Mouse (Mus musculus): ENCODE measurements at regions not wholly inside any gene's neighbourhood (a gene's known extent, or its start where the extent isn't known, plus 50 kb on each side); places are given as distances from the start of the nearest gene placed in this dataset.

DNA sequence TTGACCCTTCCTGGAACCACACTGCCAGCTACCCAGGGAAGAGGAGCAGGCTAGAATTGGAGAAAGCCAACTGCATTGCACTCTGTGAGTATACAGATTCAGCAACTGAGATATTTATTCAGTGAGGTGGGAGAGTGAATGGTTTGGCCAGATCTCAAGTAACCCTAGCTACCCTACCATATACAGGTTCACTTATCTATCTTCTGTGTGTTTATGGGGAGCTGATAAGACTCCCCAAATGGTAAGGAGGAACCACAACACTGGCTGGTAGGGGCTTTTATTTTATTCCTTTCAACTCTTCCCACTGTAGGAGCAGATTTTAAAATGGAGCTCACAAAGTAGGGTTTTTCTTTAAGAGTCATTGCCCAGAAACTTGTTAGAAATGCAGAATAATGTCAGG is 62.9 kb downstream of the Arrdc3 start:
- no peak for DNase-seq (ENCODE audit: low spot score in 2 of 2)

DNA sequence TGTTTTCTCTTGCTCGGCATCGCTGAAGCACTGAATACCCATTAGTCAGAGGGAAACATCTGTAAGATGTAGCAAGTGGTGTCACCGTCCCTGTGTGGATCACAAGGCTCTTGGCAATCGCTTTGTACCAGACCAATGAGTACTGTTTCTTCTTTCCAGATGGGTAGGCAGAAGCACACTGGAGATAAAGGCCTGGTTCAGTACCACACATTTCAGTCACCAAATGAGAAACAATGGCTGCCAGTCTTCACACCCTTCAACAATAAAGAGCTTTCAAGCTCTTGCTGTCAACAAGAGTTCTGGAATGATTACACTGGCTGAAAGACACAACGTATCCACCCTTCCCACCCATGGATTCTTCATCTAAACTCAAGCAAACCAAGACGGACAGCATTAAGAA is 64.5 kb downstream of the Arrdc3 start:
- DNase-seq (ENCODE audit: low spot score in 2 of 2) = peak in 1 of 2 experiments; percentile 69

DNA sequence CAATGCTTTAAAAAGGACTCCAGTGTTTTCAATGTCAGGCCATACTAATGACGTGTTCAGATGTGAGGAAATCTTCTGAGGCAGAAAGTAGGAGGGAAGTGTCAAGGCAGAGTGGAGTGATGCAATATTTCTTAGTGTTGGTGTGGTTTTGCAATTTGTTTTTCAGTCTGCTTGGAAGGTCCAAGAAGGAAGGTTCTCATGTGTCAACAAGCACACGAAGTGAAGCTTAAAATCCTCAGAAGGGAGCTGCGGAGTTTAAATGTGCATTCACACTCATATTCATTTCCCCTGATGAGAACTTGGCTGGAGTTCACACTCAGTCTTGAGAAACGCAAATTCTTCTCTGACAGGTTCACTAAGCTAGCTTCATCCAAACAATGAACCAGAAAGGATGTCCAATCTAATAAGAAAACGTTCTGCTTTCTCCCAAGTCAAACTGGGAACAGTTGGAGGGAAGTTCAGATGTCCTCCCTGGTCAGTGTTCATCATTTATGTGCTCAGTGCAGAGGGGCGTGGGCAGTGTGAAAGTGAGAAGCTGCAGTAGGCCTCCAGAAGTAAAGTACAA is 66.0 kb downstream of the Arrdc3 start:
- no peak for DNase-seq (ENCODE audit: low spot score in 2 of 2)

DNA sequence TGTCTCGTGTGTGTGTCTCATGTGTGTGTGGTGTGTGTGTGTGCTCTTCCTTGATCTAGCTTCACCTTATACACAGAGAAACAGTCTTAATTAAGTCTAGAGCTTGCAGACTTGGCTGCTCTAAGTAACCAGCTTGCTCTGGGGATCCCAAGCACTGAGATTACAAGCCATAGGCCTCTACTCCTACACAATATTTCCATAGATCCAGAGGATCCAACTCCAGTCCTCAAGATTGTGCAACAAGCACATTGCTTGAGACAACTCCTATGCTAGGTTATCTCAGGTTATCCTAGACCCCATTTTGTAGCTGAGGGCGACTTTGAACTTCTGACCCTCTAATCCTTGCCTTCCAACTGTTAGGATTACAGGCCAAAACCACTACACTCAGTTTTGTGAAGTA is 67.1 kb downstream of the Arrdc3 start:
- no peak for DNase-seq (ENCODE audit: low spot score in 2 of 2)

DNA sequence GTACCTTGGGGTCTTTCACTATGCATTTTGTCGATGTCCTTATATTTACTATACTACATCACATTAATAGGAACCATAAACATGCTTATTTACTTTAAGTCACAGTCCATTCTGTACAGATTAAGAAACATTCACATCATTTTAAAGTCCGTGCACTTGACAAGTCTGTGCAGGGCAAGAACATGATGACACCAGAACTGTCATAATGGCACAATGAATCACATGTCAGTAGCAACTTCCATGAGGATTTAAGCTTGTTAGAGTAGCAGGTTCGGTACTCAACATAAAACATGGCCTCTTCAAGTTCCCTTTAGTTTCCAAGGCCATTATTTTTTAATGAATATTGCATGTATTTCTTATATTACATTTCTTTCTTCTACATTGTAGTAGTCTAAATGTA is 67.6 kb downstream of the Arrdc3 start:
- no peak for DNase-seq (ENCODE audit: low spot score in 2 of 2)

DNA sequence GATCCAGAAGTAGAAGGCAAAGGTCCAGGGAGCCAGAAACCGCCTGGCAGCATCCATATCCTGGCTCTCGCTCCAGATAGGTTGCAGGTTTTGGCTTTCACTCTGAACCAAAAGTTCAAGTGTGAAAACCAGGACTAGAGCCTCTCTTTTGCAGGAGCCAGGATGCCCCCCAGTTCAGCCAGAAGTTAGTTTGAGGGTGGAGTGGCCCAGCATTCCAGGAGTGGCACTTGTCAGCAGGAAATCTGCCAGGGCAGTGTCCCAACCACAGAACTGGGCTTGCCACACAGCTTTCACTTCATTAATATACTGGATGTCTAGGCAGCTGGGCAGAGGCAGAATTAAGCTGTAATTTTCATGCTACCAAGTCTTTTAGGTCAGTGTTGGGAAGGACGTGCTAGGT is 68.1 kb downstream of the Arrdc3 start:
- no peak for DNase-seq (ENCODE audit: low spot score in 2 of 2)

DNA sequence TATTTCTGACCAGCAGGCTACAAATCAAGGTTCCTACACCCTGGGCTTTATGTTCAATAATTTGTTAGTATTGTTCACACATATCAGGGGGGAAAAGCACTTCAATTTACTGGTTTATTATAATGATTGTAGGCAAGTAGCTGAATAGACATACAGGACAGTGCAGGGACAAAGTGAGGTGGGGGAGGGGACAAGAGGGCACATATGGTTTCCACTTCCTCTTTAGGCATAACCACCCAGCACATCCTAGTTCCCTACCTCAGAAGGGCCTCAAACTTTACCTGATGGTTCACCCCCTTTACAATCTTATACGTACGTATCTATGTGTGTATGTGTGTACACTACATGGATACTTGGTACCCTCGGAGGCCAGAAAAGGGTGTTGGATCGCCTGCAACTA is 69.7 kb downstream of the Arrdc3 start:
- DNase-seq (ENCODE audit: low spot score in 2 of 2) = no peak

DNA sequence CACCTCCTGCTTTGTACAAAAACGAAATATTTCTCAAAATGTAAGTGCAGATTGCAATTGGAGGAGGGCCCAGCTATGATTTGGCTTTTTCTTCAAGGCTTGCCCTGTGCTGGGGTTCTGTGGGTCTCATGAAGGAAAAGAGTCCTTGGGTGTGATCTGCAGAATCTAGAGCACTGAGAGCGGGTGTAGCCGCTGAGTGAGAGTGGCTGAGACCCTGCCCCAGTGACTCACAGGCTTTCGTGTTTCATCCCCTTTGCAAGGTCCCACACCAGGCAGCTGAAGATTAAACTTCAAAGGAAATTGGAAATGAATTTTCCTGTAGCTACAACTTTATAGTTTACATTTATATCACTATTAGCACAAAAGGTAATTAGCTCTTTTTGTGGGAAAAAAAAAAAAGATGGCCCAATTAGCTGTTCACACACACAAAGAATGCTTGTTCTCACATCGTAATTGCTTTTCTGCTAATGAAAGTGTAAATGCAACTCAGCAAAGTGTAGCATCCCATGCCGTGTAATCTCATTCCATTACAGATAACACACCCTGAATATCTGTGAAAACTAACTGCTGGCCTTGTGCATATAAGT is 71.0 kb downstream of the Arrdc3 start:
- no peak for DNase-seq (ENCODE audit: low spot score in 2 of 2)

DNA sequence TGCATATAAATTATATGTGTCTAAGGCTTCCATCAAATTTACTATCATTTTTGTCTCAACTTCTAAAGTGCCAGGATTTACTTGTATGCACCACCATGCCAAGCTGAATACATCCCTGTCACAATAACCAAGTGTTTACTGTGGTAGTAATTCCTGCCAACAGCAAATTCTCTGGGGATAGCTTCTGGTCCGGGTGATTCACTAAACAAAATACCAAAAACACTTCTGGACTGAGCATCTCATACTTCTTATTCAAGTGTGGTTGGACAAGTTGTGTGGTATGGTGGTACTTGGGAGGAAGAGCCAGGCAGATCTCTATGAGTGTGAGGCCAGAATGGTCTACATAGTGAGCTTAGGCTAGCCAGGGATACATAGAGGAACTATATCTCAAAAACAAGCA is 73.8 kb downstream of the Arrdc3 start:
- DNase-seq (ENCODE audit: low spot score in 2 of 2) = no peak

DNA sequence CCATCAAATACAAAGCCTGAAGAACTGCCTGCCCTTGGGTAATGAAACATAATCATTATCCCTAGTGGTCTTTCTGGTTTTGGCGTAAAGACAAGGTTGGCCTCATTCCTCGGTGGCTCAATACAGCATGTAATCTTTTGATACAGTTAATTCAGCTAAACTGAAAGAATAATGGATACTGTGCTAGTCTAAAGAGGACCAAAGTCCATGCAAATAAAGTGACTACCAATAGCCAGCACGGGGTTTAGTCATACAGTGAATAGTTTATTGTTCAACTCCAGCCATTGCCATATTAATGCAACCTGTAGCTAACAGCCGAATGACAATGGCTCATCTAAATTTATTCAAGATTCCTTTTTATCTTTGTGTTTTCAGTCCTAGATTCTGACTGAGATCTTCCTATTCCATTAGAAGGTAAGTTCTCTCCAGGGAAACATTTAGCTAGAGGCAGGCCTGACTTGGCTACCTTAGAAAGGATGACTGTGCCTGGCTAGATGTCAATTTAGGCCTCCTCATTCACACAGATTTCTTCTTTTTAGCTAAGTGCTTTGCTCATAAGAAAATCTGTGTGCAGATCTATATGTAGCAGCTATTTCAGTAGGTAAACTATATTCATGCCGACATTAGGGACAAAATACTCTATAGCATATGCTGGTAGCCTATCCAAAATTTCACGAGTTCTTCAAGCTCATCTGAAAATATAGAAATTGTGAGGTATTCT is 74.4 kb downstream of the Arrdc3 start:
- no peak for DNase-seq (ENCODE audit: low spot score in 2 of 2)

DNA sequence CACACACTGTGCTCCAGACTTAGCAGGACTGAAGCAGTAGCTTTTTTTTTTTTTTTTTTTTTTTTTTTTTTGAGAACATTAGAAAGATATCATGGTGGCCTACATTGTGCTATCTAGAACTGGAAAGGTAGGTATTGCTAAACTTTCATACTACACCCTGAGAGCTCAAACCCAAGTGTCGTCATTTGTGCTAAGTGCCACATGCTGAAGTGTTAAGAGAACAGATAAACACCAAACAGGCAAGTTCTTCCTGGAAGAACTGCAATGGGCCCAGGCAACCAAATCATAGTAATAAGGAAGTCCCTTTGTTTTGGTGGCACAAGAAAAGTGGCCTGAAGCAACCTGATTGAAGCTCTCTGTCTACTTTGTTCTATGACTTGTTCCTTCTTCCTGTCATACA is 76.6 kb downstream of the Arrdc3 start:
- no peak for DNase-seq (ENCODE audit: low spot score in 2 of 2)

DNA sequence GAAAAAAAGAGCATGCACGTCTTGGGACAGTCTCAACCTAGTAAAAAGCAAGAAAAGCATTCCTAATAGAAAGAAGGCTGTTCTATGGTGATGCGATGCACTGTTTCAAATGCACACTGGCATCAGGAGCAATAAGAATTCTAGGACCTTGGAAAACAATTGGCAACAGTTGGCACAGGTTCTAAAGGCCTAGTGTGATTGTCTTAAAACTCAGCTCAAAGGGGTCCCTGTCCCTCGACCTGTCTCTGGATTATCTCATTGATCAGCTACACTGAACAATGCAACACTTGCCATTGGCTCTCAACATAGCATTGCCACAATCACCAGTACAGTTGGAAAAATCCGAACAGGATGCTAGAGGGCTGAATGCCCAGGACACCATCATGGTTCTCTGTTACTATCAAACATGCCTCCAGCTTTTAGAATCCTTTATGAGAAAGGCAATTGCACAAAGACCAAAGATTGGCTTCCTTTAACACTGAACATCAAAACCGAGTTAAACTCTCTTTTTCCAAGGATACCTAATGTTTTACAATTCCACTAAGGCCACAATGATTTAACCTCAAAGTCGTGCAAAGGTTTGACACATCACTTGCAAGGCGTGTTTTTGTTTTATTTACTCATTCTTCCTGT is 78.9 kb downstream of the Arrdc3 start:
- no peak for DNase-seq (ENCODE audit: low spot score in 2 of 2)

DNA sequence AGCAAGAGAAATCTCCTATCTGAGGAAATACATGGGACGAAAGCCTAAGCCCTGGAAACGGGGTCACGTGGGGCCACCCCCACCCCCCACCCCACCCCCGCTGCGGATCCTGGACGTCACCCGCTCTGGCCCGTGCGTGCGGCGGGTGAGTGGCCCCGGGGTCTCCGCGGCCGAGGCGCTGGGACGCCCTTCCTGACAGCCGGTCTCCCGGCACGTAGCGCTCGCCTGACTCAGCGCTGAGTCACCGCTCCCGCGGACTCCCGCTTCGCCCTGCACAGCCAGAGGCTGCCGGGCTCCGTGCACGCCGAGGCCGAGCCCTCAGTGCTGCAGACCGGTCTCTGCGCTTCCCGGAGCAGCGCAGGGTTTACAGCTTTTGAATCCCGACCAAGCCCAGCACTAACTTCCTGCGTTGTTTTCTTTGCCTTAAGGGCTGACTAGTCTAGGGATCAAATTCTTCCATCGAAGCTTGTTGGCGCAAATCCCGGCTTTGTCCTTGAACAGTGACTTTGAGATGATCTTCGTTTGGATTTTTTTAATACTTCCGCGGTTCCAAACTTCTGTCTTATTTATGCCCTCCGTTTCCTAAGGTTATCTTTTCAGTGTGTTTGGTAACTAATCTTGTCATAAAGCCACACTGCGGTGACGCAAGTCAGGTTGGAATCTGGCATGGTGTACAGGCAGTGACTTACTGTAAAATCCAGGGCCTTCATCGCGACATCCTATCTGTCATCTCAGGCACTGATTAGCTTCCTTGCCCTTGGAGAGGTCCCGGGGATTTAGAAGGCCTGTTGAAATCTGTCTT is 79.8 kb downstream of the Arrdc3 start:
- DNase-seq (ENCODE audit: low spot score in 2 of 2) = peak; percentile 43 to 58

DNA sequence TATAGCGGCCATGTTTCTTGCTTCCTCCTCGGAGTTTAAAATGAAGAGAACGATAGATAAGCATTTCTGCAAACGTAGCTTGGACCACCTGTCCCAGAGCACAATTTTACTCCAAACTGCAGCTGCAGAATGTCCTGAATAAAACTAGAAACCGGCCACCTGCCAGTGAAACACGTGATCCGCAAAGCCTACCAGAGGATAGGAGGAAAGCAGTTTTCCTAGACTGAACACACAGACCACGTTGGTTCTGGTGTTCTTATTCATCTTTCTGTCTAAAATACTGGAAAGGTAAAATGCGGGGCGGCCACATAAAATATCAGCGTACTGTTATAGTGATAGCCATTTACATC is 80.4 kb downstream of the Arrdc3 start:
- DNase-seq (ENCODE audit: low spot score in 2 of 2) = no peak

DNA sequence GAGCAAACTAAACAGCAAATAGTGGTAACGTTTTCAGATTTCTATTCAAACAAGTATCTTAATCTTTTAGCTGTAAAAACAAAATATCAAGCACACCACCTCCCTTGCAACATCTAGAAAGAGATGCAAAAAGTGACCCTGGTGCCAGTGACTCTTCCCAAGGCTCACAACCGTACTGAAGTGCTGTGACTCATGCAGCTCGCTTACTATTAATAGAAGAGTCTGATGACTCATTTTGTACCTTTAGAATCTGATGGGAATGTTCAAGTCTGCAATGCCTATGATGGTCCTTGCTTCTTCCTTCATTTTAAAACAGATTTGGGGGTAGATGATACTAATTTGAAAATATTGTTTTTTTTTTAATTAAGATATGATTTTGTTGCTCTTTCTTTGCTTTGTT is 88.5 kb downstream of the Arrdc3 start:
- no peak for DNase-seq (ENCODE audit: low spot score in 2 of 2)

DNA sequence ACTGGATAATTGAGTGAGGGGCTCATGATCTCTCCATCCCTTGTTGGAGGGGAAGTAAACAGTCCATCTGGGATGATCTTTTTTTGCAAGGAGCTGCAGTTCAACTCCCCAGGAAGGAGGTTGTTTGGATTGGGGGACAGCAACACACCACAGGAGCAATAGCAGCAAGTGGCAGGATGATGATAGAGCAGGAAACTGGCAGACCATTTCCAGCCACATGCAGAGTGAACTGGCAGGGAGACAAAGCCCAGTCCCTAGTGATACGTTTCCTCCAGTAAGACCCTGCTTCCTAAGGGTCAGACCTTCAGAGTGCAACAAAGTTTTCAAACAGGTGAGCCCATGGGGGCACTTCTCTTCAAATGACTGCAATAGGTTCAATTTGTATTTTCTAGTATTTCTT is 91.2 kb downstream of the Arrdc3 start:
- DNase-seq (ENCODE audit: low spot score in 2 of 2) = no peak

DNA sequence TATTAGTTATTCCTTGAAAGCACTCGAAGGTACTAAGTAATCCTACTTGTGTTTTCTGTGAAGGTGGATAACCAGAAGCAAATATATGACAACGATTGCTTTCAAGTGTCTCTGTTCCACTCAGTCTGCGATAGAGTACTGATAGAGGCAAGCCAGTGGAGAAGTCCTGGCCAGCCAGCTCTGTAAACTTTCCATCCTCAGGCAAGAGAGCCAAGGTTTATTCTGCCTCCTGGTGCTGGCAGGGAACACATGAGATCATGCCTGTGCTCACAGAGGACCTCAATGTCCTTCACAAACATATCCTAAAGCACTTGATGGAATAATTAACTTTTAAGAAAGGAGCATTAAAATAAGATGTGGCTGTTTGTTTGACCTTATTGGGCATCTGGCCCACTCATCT is 94.1 kb downstream of the Arrdc3 start:
- DNase-seq (ENCODE audit: low spot score in 2 of 2) = no peak

DNA sequence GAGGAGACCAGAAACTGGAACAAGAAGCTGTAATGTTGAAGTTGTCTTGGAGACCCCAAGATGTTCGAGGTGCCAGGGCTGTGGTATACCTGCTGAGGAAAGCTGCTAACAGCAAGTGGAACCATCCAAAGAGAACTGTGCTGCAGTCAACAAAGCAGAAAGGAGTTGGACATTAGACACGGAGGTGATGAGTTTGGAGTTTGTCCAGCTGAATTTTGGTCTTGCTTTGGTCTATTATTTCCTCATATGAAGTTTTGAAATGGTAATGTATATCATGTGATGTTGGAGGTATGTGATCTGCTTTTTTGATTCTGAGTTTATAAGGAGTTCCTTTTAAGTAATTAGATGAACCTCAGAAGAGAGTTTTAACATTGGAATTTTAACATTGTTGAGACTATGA is 98.0 kb downstream of the Arrdc3 start:
- DNase-seq (ENCODE audit: low spot score in 2 of 2) = no peak

DNA sequence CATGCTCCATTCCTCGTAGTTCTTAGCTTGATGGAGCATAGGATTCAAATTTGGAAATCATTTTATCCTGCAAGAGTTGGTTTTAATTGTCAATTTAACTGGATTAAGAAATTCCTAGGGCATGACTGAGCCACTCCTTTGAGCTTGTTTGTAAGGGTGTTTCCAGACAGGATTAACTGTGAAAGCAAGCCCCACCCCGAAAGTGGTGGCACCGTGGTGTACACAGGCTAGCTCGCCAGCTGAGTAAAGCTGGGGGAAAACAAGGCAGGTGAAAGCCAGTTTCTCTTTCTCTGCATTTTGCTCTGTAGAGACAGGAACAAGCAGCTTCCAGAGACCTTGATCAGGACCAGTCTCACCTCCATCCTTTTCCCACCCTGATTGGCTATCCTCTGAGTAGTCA is 103.5 kb downstream of the Arrdc3 start:
- DNase-seq (ENCODE audit: low spot score in 2 of 2) = no peak

DNA sequence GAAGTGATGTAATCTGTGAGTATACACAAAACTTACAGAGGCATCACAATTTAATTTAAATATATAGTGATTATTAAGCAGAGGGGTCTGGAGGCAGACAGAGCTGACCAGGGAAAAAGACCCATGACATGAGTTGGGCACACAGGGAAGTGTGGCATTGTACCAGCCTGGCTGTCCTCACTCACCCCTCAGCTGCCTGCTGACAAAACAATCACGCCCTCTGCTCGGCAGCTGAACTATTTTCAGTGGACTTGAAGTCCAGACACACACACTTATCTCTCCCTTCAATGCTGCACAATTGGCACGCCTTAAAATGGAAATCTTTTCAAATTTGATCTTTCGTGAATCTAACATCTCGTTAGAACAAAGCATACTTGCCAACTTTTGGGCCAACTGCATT is 106.6 kb downstream of the Arrdc3 start:
- no peak for DNase-seq (ENCODE audit: low spot score in 2 of 2)

DNA sequence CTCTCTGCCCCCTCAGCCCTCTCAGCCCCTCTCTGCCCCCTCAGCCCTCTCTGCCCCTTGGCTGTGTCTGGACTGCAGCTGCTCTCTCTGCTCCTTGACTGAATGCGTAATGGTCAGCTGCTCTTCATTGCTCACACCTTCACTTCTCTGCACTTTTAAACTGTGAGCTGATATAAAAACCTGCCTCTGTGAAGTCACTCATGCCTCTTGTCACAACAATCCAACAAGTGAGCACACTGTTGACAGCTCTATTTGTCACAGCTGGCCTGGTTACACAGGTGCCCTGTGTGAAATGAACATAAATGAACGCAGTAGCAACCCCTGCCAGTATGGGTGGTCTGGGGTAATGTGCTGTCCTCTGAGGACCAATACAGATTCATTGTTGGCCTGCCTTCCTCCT is 109.2 kb downstream of the Arrdc3 start:
- no peak for DNase-seq (ENCODE audit: low spot score in 2 of 2)

All from left cerebral cortex, adult 8-10 months (tissue).